Mouse (Mus musculus) heart, embryonic 10.5 days (tissue): ENCODE measurements at regions not wholly inside any gene's neighbourhood (a gene's known extent, or its start where the extent isn't known, plus 50 kb on each side); places are given as distances from the start of the nearest gene placed in this dataset.

ENCODE experiments used
- DNase-seq: peaks from one replicate; pipeline ENCODE4 v3.0.0-alpha.2; 2017; ENCODE audit warnings: low spot score
- H3K27ac ChIP-seq: fragments of 300-500 bp; sonication (generic); 2 replicates; pipeline ENCODE4 v1.5.1; 2016; ENCODE audit warnings: mild to moderate bottlenecking
- H3K27me3 ChIP-seq: fragments of 300-500 bp; sonication (generic); 2 replicates; pipeline ENCODE4 v1.6.1; 2016; ENCODE audit warnings: mild to moderate bottlenecking; ENCODE audit not compliant: poor library complexity, insufficient read depth, severe bottlenecking
- H3K36me3 ChIP-seq: fragments of 300-500 bp; sonication (generic); 2 replicates; pipeline ENCODE4 v1.6.1; 2016; ENCODE audit warnings: mild to moderate bottlenecking, moderate library complexity
- H3K4me1 ChIP-seq: fragments of 300-500 bp; sonication (generic); 2 replicates; pipeline ENCODE4 v1.6.1; 2016; ENCODE audit warnings: mild to moderate bottlenecking
- H3K4me3 ChIP-seq: fragments of 300-500 bp; sonication (generic); 2 replicates; pipeline ENCODE4 v1.5.1; 2016; ENCODE audit warnings: mild to moderate bottlenecking, moderate library complexity
- H3K9me3 ChIP-seq: fragments of 300-500 bp; sonication (generic); 2 replicates; pipeline ENCODE4 v1.6.1; 2016; ENCODE audit warnings: mild to moderate bottlenecking, moderate library complexity
- WGBS: fragments of 180-500 bp; shearing (Covaris S2); methylation state at CpG from one replicate; pipeline ENCODE4 v1.1.7; 2016; 5-methylcytosine and 5-hydroxymethylcytosine counted together

DNA sequence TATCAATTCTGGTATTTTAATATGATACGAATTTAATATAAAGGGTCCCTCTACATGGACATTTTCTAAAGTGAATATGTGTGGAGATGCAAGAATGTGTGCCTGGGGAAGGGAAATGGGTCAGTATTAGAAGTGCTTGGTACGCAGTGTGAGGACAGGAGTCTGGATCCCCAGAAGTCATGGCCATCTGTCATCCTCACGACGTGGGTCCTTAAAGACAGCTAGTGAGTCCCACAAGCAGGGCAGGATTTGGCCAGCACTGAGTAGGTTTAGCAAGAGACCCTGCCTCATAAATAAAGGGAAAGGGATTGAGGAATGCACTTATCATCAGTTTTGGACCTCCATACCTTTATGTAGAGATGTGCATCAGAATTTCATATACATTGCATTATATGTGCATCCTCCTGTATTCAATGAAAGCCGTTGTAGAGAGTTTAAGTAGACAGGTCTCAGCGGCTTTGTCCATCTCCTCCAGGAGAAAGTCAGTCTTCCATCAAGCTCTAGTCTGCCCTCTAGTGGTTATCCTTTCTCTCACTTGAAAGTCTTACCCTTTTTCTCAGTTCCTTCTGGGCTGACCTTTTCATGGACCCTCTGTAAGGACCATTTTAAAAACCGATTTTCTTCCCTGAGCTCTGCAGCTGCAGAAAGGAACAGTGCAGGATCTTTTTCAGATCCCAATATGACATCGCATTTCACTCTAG lies 434.0 kb upstream of the Apob start:
- Histone ChIP-seq H3K27ac (no peak overlapping the region), H3K27me3 (no peaks in the 10 kb centered on the region), H3K4me3 (no peak overlapping the region), H3K9me3 (no peaks in the 10 kb centered on the region), H3K36me3 (no peaks in the 10 kb centered on the region), H3K4me1 (no peaks in the 10 kb centered on the region)
- no peak for DNase-seq
- 48% methylated on average over 8 of the region's 8 CpGs for WGBS

DNA sequence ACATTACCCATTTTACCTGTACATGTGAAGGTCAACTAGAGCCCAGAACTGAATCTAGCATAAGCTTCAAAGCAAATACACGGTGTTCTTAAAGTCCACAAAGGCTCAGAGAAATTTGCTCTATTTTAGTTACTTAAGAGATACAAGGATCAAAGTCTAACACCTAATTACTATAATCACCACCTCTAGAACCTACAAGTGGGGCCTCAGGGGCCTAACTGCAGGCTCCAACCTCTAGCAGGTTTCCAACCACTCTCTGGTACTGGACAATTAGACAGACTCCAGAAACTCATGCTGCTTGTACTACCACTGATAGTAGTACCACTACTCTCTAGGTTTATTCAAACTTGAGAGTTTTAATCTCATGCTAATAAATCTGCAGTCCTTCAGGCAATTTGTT lies 428.7 kb upstream of the Apob start:
- H3K27me3 ChIP-seq, result no peaks in the 10 kb centered on the region
- no peak for DNase-seq
- 59% methylated on average over 1 of the region's 1 CpGs for WGBS

GRCm38 (mm10) chr12:7560245-7560644 lies 417.2 kb upstream of the Apob start:
- Histone ChIP-seq H3K36me3 (no peaks in the 10 kb centered on the region), H3K27me3 (no peaks in the 10 kb centered on the region), H3K27ac (no peak overlapping the region), H3K4me1 (no peaks in the 10 kb centered on the region), H3K9me3 (no peaks in the 10 kb centered on the region), H3K4me3 (no peak overlapping the region)
- no peak for DNase-seq
- 78% methylated on average over 1 of the region's 1 CpGs for WGBS

More for the DNA sequence above, 428.7 kb upstream of the Apob start:
- Histone ChIP-seq H3K4me1 (no peaks in the 10 kb centered on the region), H3K4me3 (no peak overlapping the region), H3K9me3 (no peaks in the 10 kb centered on the region), H3K27ac (no peak overlapping the region), H3K36me3 (no peaks in the 10 kb centered on the region)

- Histone ChIP-seq H3K4me1 (no peaks in the 10 kb centered on the region), H3K27me3 (no peaks in the 10 kb centered on the region), H3K36me3 (no peaks in the 10 kb centered on the region), H3K9me3 (no peaks in the 10 kb centered on the region), H3K4me3 (no peak overlapping the region), H3K27ac (no peak overlapping the region)
- no peak for DNase-seq
- 73% methylated on average over 2 of the region's 2 CpGs for WGBS
These were observed 401.4 kb upstream of the Apob start for GRCm38 (mm10) chr12:7576081-7576480.

DNA sequence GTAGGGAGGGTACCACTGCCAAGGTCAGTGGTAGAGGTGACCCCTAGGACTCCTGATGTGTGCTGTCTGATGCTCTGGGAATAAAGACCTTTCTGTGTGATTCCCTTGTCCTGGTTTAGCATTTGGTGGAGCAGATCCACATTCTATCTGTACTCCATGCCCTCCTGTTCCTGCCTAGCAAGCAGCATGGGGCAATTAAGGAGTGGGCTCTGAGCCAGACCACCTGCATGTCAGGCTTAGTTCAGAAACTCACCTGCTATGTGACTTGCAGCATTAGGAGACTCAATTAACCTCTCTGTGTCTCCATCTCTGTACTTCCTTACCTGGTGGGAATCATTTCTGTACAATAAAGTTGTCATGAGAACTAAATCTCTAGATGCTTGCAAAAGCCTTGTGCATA lies 389.9 kb upstream of the Apob start:
- no peaks in the 10 kb centered on the region for H3K27me3 ChIP-seq

DNA sequence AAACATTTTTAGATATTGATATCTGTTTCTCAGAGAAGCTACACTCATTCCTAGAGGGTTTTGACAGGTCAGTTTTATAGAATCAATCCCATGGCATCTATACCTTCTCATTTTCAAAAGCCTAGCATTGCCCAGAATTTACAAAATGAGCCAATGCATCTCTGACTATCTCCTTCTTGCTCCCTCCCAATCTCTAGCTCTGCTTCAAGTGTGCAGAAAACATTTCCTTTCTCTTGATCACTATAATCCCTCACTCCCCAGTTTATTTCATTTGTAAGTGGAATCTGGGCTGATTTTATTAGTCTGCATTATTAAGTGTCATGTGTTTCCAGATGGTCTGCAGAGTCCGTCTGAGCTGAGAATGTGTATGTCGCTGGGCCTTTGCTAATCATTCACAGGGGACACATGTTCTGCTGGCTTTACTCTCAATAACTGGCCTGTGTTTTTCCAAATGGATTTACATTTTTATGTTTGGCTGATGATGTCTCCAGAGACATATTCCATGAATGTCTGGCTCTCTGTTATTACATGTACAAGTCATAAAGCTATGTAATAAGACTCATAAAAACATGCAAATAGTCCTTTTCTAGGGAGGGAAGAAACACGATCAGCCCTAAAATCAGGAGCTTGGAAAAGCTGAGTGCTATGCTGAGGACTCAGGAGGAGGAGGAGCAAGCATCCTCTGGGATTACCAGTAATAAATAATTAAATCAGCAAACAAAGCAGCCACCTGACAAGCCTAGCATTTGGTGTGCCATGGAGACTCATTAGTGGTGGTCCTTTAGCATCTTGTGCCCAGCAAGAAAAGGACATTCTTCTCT lies 366.0 kb upstream of the Apob start:
- no peak overlapping the region for H3K27ac ChIP-seq
- no peaks in the 10 kb centered on the region for H3K4me1 ChIP-seq
- DNase-seq, result no peak
- WGBS, result 82% methylated on average over 3 of the region's 3 CpGs
- no peaks in the 10 kb centered on the region for H3K9me3 ChIP-seq
- no peak overlapping the region for H3K4me3 ChIP-seq
- H3K27me3 ChIP-seq, result no peaks in the 10 kb centered on the region
- no peaks in the 10 kb centered on the region for H3K36me3 ChIP-seq

More for the DNA sequence above, 389.9 kb upstream of the Apob start:
- Histone ChIP-seq H3K36me3 (no peaks in the 10 kb centered on the region), H3K27ac (no peak overlapping the region), H3K4me1 (no peaks in the 10 kb centered on the region), H3K4me3 (no peak overlapping the region), H3K9me3 (no peaks in the 10 kb centered on the region)
- DNase-seq, result no peak

GRCm38 (mm10) chr12:7636417-7637175 lies 340.9 kb upstream of the Apob start:
- WGBS, result 69% methylated on average over 4 of the region's 4 CpGs
- Histone ChIP-seq H3K27me3 (no peaks in the 10 kb centered on the region), H3K27ac (no peak overlapping the region), H3K4me1 (no peaks in the 10 kb centered on the region), H3K4me3 (no peak overlapping the region), H3K9me3 (no peaks in the 10 kb centered on the region), H3K36me3 (no peaks in the 10 kb centered on the region)
- DNase-seq, result no peak

DNA sequence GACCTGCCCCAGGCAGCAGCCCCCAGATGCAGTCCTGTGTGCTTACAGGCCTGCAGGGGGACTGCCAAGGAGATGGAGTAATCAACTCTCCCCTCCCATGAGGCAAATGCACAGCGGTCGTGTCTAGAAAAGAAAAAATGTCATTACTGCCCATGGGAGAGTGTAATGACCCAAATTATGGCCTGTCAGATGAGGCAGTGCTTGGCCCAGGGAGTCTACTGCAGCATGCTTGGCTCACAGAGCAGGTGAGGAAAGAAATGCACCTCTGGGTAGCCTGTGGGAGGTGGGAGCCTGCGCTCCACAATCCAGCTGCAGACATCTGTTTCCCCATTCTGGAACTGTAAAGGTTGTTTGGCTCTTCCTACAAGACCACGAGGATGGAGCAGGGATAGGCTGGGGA lies 339.8 kb upstream of the Apob start:
- DNase-seq, result no peak
- H3K4me1 ChIP-seq, result no peaks in the 10 kb centered on the region
- H3K36me3 ChIP-seq, result no peaks in the 10 kb centered on the region
- no peaks in the 10 kb centered on the region for H3K9me3 ChIP-seq
- H3K4me3 ChIP-seq, result no peak overlapping the region
- WGBS, result 79% methylated on average over 4 of the region's 4 CpGs
- no peak overlapping the region for H3K27ac ChIP-seq
- no peaks in the 10 kb centered on the region for H3K27me3 ChIP-seq

DNA sequence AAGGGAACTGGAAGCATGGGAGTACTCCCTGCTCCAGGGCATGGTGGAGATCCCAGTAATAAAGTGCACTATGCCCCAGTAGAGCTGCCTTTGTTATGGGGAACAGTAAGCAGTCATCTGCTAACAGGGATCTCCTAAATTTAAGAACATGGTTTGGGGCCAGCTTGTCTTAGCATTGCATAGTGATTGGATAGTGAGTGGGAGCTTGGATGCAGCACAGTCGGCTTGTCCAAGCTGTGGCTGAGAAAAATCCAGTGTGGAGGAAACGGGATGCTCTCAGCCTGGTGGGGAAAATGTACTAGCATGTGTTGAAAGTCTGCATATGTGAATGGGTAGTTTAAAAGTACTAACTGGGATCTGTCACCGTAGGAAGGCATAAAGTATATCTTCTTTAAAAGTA lies 326.6 kb upstream of the Apob start:
- no peaks in the 10 kb centered on the region for H3K9me3 ChIP-seq
- no peak overlapping the region for H3K27ac ChIP-seq
- DNase-seq, result no peak
- no peaks in the 10 kb centered on the region for H3K27me3 ChIP-seq
- H3K4me1 ChIP-seq, result no peaks in the 10 kb centered on the region
- 84% methylated on average over 3 of the region's 3 CpGs for WGBS
- H3K4me3 ChIP-seq, result no peak overlapping the region
- no peaks in the 10 kb centered on the region for H3K36me3 ChIP-seq

DNA sequence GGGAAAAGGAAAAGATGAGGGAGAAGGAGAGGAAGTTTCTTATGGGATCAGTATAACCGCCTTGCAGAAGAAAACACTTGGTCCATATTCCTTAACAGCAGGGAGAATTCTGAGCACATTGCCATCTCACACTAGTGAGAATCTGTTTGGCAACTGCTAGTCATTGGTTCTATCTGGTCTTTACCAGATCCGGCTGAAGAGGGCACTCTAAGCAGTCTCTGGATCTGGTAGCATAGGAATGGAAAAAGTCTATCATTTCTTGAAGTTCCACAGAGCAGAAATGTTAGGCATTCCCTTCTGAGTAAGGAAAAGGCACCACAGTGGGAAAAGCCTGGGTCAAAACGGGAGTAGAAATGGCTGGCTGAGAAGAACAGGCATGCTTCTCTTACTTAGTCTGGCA lies 315.4 kb upstream of the Apob start:
- Histone ChIP-seq H3K27ac (no peak overlapping the region), H3K36me3 (no peaks in the 10 kb centered on the region), H3K27me3 (no peaks in the 10 kb centered on the region), H3K4me3 (no peak overlapping the region), H3K4me1 (no peaks in the 10 kb centered on the region), H3K9me3 (no peaks in the 10 kb centered on the region)
- DNase-seq, result no peak
- 48% methylated on average over 3 of the region's 3 CpGs for WGBS

- no peak for DNase-seq
- WGBS, result 71% methylated on average over 3 of the region's 3 CpGs
- H3K4me3 ChIP-seq, result no peak overlapping the region
- H3K4me1 ChIP-seq, result no peaks in the 10 kb centered on the region
- H3K27ac ChIP-seq, result no peak overlapping the region
- no peaks in the 10 kb centered on the region for H3K36me3 ChIP-seq
- no peaks in the 10 kb centered on the region for H3K27me3 ChIP-seq
- no peaks in the 10 kb centered on the region for H3K9me3 ChIP-seq
These were observed 307.3 kb upstream of the Apob start for GRCm38 (mm10) chr12:7670114-7670513.

DNA sequence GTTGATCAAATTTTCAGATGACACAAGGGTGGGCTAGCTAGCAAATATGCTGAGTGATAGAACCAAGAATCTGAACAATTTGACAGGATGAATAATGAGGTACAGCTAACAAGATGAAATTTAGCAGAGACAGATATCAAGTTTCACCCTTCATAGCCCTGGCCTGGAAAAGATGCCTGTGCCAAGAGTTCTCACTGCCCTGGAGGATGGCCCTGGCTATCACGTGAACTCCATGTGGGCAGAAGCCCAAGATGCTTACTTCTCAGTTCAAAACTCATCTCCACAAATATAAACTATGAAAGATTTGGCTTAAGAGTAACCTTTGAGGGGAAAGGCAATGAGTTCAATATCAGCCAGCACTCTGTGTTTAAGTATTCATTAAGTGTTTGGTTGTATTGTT lies 306.9 kb upstream of the Apob start:
- no peaks in the 10 kb centered on the region for H3K9me3 ChIP-seq
- H3K27ac ChIP-seq, result no peak overlapping the region
- no peaks in the 10 kb centered on the region for H3K27me3 ChIP-seq
- no peak overlapping the region for H3K4me3 ChIP-seq
- H3K36me3 ChIP-seq, result no peaks in the 10 kb centered on the region
- DNase-seq, result no peak
- 58% methylated on average over 1 of the region's 1 CpGs for WGBS
- H3K4me1 ChIP-seq, result no peaks in the 10 kb centered on the region

- 67% methylated on average over 7 of the region's 7 CpGs for WGBS
- H3K9me3 ChIP-seq, result no peaks in the 10 kb centered on the region
- H3K4me1 ChIP-seq, result no peaks in the 10 kb centered on the region
- no peak overlapping the region for H3K27ac ChIP-seq
- H3K4me3 ChIP-seq, result no peak overlapping the region
- H3K36me3 ChIP-seq, result no peaks in the 10 kb centered on the region
- no peak for DNase-seq
- H3K27me3 ChIP-seq, result no peaks in the 10 kb centered on the region
These were observed 285.5 kb upstream of the Apob start for GRCm38 (mm10) chr12:7691996-7692395.
